Mouse (Mus musculus): Measurements from ENCODE around the gene Ubiad1.
A peak's percentile ranks its signal among the peaks of the same experiment; 100 is the strongest.

Ubiad1 gene

GRCm38 (mm10) chr4:148404748-148405147, 39.8 kb downstream of the Ubiad1 start:
- no peak for DNase-seq (ENCODE audit: low read depth)

DNA sequence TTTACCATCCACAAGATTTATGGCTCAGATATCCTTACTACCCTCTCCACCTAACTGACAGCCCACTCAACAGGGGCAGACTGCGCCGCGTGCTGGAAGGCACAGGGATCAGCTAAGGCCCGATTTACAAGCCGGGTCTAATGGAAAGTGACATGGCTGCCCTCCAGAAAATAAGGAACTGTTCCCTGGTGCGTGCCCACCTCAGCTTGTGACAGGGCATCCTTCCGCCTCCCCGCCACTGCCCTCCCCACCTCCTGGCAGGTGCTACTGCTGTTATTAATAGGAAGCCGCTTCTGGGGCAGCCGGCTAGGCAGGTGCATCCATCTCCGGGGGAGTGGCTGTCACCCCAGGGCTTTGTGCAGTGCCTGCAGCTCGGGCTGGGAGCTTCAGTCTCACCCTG, 41.2 kb downstream of the Ubiad1 start:
- DNase-seq (ENCODE audit: low read depth), result no peak

- DNase-seq (ENCODE audit: low read depth), result no peak
Observed at GRCm38 (mm10) chr4:148399437-148400094, 45.0 kb downstream of the Ubiad1 start.

DNA sequence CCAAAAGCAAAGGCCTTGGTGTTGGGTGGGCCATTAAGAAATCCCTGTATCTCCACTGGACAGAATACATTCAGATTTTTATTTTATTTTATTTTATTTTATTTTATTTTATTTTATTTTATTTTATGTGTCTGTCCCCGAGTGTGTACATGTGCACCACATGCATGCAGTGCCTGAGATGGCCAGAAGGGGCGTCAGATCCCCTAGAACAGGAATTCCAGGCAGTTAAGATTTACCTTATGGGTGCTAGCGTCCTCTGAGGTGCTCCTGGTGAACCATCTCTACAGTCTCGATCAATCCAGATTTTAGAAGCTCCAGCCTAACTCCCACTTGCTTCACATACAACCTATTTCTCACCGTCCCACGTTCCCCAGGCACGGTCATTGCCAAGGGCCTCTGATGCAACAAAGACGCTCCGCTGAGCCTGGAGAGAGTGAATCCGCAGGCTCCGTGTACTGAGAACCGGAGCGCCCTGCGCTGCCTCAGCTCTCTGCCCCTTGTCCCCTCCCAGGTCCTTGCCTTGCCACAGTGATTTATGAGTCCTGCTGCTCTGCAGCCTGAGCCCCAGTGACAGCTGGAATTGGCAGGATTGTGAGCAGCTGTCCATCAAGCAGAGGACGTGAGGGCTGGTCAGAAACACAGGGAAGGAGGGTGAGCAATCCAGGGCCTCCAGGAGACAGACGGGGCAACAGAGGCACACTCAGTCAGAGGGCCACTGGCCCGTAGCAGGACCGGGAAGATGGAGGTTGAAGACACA, 46.9 kb downstream of the Ubiad1 start:
- no peak for DNase-seq (ENCODE audit: low read depth)

GRCm38 (mm10) chr4:148397113-148397512, 47.5 kb downstream of the Ubiad1 start:
- DNase-seq (ENCODE audit: low read depth), result no peak

- DNase-seq (ENCODE audit: low read depth), result no peak
Observed at GRCm38 (mm10) chr4:148395875-148396274, 48.7 kb downstream of the Ubiad1 start.

DNA sequence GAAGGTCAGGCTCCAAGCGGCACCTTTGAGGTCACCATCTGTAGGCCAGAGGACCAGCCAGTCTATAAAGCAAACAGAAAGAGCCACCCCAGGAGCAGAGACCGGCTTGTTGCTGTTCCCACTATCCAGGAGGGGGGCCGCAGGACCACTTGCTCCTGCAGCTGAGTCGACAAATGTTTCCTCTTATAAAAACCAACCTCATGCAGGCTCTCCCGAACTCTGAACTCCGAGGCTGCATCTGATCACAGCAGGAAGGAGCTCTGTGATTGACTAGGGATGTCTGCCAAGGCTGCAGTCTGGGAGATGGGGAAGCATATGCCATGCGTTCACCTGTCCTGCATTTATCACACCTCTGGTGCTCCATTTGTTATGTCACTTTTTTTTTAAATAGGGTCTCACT, 49.4 kb downstream of the Ubiad1 start:
- no peak for DNase-seq (ENCODE audit: low read depth)

DNA sequence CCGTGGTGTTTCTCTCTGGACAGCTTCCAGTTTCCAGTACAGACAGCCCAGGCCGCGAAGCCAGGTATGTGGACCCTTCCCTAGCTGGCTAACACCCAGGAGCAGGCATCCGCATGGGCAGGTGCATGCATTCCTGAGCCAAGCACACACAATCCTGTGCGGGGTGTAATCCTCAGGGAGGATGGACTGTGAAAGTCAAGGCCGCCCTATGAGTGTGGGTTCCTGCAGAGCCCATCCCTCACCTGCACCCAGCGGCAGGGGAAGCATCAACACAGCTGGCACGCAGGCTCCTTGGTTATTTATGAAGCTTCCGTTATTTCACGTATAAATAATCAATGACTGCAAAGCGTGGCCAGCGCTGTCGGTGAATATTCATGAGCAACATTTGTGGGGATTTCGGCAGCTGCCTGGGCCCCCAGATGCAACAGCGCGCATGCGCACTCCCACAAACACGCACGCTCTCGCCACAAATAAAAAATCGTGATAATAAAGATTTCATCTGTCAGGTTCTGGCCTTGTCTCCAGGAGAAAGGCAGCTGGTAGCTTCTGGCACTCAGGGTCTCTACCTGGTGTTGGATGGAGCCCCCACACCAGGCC, 52.8 kb downstream of the Ubiad1 start:
- DNase-seq (ENCODE audit: low read depth), result no peak

DNA sequence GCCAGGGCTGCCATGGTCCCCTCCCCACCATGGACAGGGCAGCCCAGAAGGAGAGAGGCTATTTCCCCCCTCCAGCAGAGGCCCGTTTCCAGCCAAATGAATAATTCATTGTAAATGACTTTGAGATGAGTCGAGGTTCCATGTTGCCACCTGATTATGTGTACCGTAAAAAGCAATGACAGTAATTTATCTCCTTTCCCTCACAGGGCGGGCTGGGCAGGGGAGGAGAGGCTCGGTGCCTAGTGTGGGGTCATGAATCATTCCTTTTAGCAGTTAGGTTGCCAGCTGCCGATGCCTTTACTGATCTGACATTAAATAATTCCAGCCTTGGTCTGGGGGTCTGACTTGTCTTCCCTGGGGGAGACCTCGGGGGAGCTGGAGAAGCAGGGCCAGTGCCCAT, 54.9 kb downstream of the Ubiad1 start:
- DNase-seq (ENCODE audit: low read depth), result no peak

DNA sequence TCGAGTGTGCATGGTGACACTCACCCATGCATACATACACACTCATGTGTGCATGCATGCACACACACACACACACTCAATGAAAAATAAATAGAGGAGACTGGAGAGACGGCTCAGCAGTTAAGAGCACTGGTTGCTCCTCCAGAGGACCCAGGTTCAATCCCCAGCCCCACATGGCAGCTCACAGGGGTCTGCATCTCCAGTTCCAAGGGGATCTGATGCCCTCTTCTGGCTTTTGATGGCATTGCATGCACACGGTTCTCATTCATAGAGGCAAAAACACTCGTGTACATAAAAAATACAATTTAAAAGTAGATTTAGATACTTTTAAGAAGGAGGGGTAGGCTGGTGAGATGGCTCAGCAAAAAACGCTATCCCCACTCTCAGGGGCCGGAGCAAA, 55.5 kb downstream of the Ubiad1 start:
- DNase-seq (ENCODE audit: low read depth), result peak; percentile 9

DNA sequence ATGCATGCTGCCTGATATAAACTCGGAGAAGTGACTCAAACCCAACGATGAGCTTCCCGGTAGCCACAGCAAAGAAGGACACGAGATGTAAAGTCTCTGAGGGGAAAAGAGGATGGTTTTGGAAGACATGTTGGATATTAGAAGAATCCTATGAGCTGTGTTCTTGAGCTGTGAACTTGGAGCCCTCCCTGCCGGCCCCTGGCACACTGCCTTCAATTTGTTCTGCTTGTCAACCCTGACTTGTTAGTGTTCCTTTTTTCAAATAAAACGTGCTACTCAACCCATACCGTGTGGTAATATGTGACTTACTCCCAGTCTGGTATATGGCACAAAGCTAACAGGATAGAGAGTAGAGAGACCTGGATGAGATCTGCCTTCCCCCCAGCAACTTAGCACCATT, 59.3 kb downstream of the Ubiad1 start:
- DNase-seq (ENCODE audit: low read depth), result no peak
